Mouse (Mus musculus) limb, embryonic 11.5 days (tissue): Measurements from ENCODE around the gene Slc39a3. TPM values are rescaled to one million over a fixed set of nuclear protein-coding genes. Genes with fewer than 3 reads are reported as not detected.

ENCODE experiments used
- ATAC-seq: fragments of 200-750 bp; cut with Nextera tagmentation; 2 replicates; pipeline ENCODE4 v1.8.0; 2017; ENCODE audit warnings: low read depth; ENCODE audit not compliant: insufficient number of reproducible peaks, low FRiP score, low TSS enrichment
- DNase-seq: peaks from one replicate; pipeline ENCODE4 v3.0.0-alpha.2; 2015; ENCODE audit warnings: low spot score
- H3K27ac ChIP-seq: fragments of 300-500 bp; sonication (generic); replicated peaks from 2 replicates; pipeline ENCODE4 v1.5.1; 2014; ENCODE audit warnings: low read depth, mild to moderate bottlenecking, low read length
- H3K27me3 ChIP-seq: fragments of 300-500 bp; sonication (generic); 2 replicates; pipeline ENCODE4 v1.6.1; 2014; ENCODE audit warnings: mild to moderate bottlenecking, low read length, mixed read lengths; ENCODE audit not compliant: control insufficient read depth, insufficient read depth
- H3K36me3 ChIP-seq: fragments of 300-500 bp; sonication (generic); 2 replicates; pipeline ENCODE4 v1.6.1; 2014; ENCODE audit warnings: mild to moderate bottlenecking, low read length, moderate library complexity, mixed read lengths; ENCODE audit not compliant: control insufficient read depth, insufficient read depth
- H3K4me1 ChIP-seq: fragments of 300-500 bp; sonication (generic); 2 replicates; pipeline ENCODE4 v1.6.1; 2014; ENCODE audit warnings: low read length, mixed read lengths; ENCODE audit not compliant: control insufficient read depth, insufficient read depth
- H3K4me2 ChIP-seq: fragments of 300-500 bp; sonication (generic); 2 replicates; pipeline ENCODE4 v1.6.1; 2014; ENCODE audit warnings: low read depth, mild to moderate bottlenecking, moderate library complexity; ENCODE audit not compliant: severe bottlenecking
- H3K4me3 ChIP-seq: fragments of 300-500 bp; sonication (generic); 2 replicates; pipeline ENCODE4 v1.5.1; 2014; ENCODE audit warnings: low read depth, low read length
- H3K9ac ChIP-seq: fragments of 300-500 bp; sonication (generic); 2 replicates; pipeline ENCODE4 v1.6.1; 2014; ENCODE audit warnings: mild to moderate bottlenecking, low read length
- H3K9me3 ChIP-seq: fragments of 300-500 bp; sonication (generic); 2 replicates; pipeline ENCODE4 v1.6.1; 2016; ENCODE audit warnings: low read length; ENCODE audit not compliant: control insufficient read depth
- WGBS: fragments of 180-500 bp; shearing (Covaris S2); extraction: QIAGEN DNeasy Blood & Tissue Kit; methylation state at CpG from one replicate; pipeline ENCODE4 v1.1.7; 2014; 5-methylcytosine and 5-hydroxymethylcytosine counted together
- polyA plus RNA-seq: library from polyadenylated mRNA; unstranded; fragments of >200 nt; fragmentation: Nextera tagmentation; extraction: Ambion mirVana; gene quantifications from 2 replicates; pipeline ENCODE4 v1.2.1, GENCODE M21; 2014

Gene Slc39a3
- polyA plus RNA-seq, 1 experiment from 2014 or later = 7.9 TPM

DNA sequence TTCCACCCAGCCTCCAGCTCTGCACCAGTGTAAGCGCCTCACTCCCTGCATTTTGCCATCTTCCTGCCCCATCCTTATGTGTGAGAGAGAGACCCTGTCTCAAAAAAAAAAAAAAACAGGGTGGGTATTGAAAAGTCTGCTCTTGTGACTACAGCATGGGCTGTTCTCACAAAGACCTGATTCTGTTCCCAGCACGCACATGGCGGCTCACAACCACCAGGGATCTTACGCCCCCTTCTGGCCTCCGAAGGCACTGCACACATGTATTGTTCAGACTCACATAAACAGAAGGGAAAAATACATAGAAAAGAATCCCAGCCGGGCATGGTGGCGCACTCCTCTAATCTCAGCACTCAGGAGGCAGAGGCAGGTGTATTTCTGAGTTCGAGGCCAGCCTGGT is 14.5 kb downstream of the Slc39a3 start:
- WGBS = 69% methylated on average over 8 of the region's 8 CpGs
- H3K4me1 ChIP-seq = peaks cover 4% of the 10 kb centered on the region; the same call in 1 of the 2 replicates
- H3K4me2 ChIP-seq = no peak overlapping the region
- H3K9me3 ChIP-seq = no peaks in the 10 kb centered on the region
- H3K27me3 ChIP-seq = peaks cover 31% of the 10 kb centered on the region
- H3K27ac ChIP-seq = no peak overlapping the region
- no peak overlapping the region for H3K4me3 ChIP-seq
- no peak for DNase-seq
- no peaks in the 10 kb centered on the region for H3K36me3 ChIP-seq
- no peak overlapping the region for H3K9ac ChIP-seq
- ATAC-seq = no peak

- ATAC-seq = no peak
- H3K27ac ChIP-seq = no peak overlapping the region
- WGBS = 14% methylated on average over 26 of the region's 26 CpGs
- H3K4me2 ChIP-seq = no peak overlapping the region
- H3K9ac ChIP-seq = no peak overlapping the region
- peaks cover 31% of the 10 kb centered on the region for H3K27me3 ChIP-seq
- DNase-seq = no peak
- no peak overlapping the region for H3K4me3 ChIP-seq
- H3K9me3 ChIP-seq = no peaks in the 10 kb centered on the region
- no peaks in the 10 kb centered on the region for H3K36me3 ChIP-seq
- H3K4me1 ChIP-seq = peaks cover 4% of the 10 kb centered on the region; the same call in 1 of the 2 replicates
These were observed 15.6 kb downstream of the Slc39a3 start for GRCm38 (mm10) chr10:81021547-81022110.

DNA sequence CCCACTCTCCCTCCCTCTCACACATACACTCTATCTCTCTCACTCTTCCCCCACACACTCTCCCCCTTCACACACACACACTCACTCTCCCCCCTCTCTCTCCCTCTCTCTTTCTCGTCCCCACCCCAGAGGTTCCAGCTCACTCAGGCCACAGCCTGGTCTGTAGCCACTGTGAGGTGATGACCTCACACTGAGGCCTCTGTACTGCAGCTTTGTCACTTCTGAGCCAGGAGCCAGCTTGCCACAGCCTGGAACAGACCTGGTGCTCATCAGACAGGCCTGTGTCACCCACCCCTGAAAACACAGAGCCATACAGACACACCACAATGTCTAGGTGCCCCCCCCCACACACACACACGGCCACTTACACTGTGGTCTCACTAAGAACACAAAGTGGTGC is 17.0 kb downstream of the Slc39a3 start:
- Histone ChIP-seq H3K4me2 (no peak overlapping the region), H3K27me3 (peaks cover 29% of the 10 kb centered on the region), H3K4me1 (peaks cover 4% of the 10 kb centered on the region; the same call in 1 of the 2 replicates), H3K27ac (no peak overlapping the region), H3K9me3 (no peaks in the 10 kb centered on the region), H3K4me3 (no peak overlapping the region), H3K9ac (no peak overlapping the region), H3K36me3 (no peaks in the 10 kb centered on the region)
- DNase-seq (no peak), ATAC-seq (no peak)
- WGBS = 70% methylated on average over 2 of the region's 2 CpGs

GRCm38 (mm10) chr10:81019687-81020086 is 17.5 kb downstream of the Slc39a3 start:
- no peak for DNase-seq
- Histone ChIP-seq H3K27ac (no peak overlapping the region), H3K36me3 (no peaks in the 10 kb centered on the region), H3K27me3 (peaks cover 23% of the 10 kb centered on the region), H3K9me3 (no peaks in the 10 kb centered on the region), H3K9ac (no peak overlapping the region), H3K4me3 (no peak overlapping the region), H3K4me2 (no peak overlapping the region), H3K4me1 (no peaks in the 10 kb centered on the region)
- WGBS = 74% methylated on average over 6 of the region's 6 CpGs
- no peak for ATAC-seq

DNA sequence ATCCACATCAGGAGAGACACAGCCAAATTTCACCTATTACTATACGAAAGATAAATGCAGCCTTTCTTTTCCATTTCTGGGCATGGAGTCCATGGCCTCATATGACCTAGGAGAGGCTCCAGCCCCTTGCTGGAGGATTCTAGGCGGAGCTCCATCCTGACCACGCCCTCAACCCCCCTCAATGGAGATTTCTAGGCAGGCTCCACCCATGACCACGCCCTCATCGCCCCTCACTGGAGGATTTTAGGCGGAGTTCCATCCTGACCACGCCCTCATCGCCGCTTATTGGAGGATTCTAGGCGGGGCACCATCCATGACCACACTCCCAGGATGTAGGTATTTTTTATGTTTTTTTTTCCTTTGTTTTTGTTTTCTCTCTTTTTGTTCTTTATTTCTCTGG is 18.9 kb downstream of the Slc39a3 start:
- Histone ChIP-seq H3K9me3 (no peaks in the 10 kb centered on the region), H3K4me1 (no peaks in the 10 kb centered on the region), H3K27me3 (peaks cover 17% of the 10 kb centered on the region), H3K36me3 (no peaks in the 10 kb centered on the region), H3K4me3 (no peak overlapping the region), H3K27ac (no peak overlapping the region), H3K9ac (no peak overlapping the region), H3K4me2 (no peak overlapping the region)
- DNase-seq = no peak
- ATAC-seq = no peak
- WGBS = 34% methylated on average over 10 of the region's 10 CpGs

DNA sequence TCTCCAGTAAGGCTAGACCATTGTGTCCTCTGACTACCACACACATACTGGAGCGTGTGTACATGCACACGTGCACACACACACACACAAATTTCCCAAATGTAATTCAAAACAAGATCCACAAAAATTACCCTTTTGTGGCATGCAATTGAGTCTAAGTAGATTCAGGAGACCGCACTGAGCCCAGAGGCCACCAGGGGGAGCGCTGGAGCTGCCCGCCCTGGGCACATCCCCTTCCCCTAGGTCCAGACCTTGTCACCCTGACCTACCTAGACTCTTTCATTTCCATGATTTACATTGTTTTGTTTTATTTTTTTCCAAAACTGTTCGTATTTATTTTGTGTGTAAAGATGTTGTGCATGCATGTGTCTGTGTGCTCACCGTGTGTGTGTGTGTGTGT is 20.6 kb downstream of the Slc39a3 start:
- Histone ChIP-seq H3K4me2 (no peak overlapping the region), H3K9ac (no peak overlapping the region), H3K4me1 (no peaks in the 10 kb centered on the region), H3K27ac (no peak overlapping the region), H3K36me3 (no peaks in the 10 kb centered on the region), H3K9me3 (no peaks in the 10 kb centered on the region), H3K4me3 (no peak overlapping the region), H3K27me3 (peaks cover 7% of the 10 kb centered on the region)
- DNase-seq = peak; percentile 77
- no peak for ATAC-seq
- 9% methylated on average over 7 of the region's 7 CpGs for WGBS

DNA sequence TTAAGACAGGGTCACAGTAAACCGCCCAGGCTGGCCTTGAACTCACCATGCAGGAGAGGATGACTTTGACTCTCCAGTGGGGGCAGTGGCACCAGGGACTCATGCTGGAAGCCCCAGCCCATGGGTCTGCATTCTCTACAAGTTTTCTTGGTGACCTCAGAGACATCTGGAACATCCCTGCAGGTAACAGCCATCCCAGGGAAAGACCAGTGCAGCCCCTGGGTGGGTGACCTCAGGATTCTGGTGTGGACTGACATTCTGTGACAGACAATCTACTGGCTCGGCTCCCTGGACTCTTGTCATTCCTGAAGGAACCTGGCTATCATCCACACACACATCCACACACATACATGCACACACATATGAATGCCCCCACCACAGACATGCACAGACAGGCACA is 21.6 kb downstream of the Slc39a3 start:
- Histone ChIP-seq H3K4me3 (no peak overlapping the region), H3K36me3 (no peaks in the 10 kb centered on the region), H3K27ac (no peak overlapping the region), H3K9ac (no peak overlapping the region), H3K27me3 (no peaks in the 10 kb centered on the region), H3K9me3 (no peaks in the 10 kb centered on the region), H3K4me2 (no peak overlapping the region), H3K4me1 (no peaks in the 10 kb centered on the region)
- DNase-seq (no peak), ATAC-seq (no peak)
- WGBS = 91% methylated on average over 2 of the region's 2 CpGs

- H3K4me1 ChIP-seq = no peaks in the 10 kb centered on the region
- H3K4me3 ChIP-seq = peak within 1 kb of the TSS; percentile 32
- H3K4me2 ChIP-seq = peak within 1 kb of the TSS; percentile 58
- 11% methylated on average over 31 of the region's 31 CpGs for whole genome bisulfite sequencing
- DNase-seq (peak; percentile 97), ATAC-seq (peak; percentile 95)
- H3K9ac ChIP-seq = peak within 1 kb of the TSS; percentile 22; the same call in 1 of the 2 replicates
- no peaks in the 10 kb centered on the region for H3K36me3 ChIP-seq
- H3K9me3 ChIP-seq = no peaks in the 10 kb centered on the region
- H3K27ac ChIP-seq = no peak within 1 kb of the TSS
- no peaks in the 10 kb centered on the region for H3K27me3 ChIP-seq
These were observed 22.5 kb downstream of the Slc39a3 start, which contains the start of gene Gng7 for GRCm38 (mm10) chr10:81014393-81015384. Gng7 (minus strand) TSS chr10:81014945.
